Mouse (Mus musculus) liver (tissue): ENCODE data around the gene Fbp1.
"Not testable (repeated sequence)": the region's sequence is repeated elsewhere in the genome, so short reads cannot be mapped to it uniquely, and the experiment has no call there.

Experiments
- DNase-seq: peaks from one replicate; pipeline ENCODE4 v3.0.0-alpha.2; 2020; ENCODE audit warnings: mixed read lengths

The Fbp1 gene

GRCm38 (mm10) chr13:62883925-62884324, 4.2 kb downstream of the Fbp1 start:
- DNase-seq = no peak

DNA sequence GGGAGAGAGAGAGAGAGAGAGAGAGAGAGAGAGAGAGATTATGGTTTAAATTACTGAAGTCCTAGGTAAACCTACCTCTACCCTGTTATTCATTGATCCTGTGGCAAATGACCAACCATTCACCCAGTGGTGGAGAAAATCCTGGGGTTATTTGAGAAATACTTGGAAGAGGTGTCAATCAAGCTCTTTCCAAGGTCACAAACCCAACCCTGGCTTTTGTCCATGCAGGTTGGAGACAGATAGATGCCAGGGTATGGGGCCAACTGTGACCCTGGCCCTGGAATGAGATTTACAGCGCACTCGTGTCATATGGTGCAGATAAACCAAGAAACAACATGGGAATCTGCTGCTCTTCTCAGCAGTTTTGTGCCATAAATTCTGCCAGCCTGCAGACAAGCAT, 4.6 kb downstream of the Fbp1 start:
- no peak for DNase-seq

DNA sequence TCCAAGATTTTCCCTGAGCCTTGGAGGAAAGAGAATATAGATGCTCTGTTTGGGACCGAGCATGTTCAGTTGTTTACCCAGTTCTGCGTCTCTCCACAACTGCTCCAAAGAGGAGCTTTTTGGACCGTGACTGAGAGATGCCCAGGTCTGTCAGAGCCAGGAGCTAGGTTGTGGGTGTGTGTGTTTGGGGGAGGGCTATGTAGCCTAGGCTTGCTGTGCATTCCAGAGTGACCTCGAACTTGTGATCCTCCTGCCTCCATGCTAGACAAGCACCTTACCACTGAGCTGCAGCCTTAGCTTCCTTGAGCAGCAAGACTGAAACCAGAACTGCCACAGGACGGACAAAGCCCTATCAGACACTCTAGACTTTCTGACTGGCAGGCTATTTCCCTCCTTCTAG, 5.2 kb downstream of the Fbp1 start:
- DNase-seq = no peak

GRCm38 (mm10) chr13:62881336-62881735, 6.7 kb downstream of the Fbp1 start:
- DNase-seq = no peak

DNA sequence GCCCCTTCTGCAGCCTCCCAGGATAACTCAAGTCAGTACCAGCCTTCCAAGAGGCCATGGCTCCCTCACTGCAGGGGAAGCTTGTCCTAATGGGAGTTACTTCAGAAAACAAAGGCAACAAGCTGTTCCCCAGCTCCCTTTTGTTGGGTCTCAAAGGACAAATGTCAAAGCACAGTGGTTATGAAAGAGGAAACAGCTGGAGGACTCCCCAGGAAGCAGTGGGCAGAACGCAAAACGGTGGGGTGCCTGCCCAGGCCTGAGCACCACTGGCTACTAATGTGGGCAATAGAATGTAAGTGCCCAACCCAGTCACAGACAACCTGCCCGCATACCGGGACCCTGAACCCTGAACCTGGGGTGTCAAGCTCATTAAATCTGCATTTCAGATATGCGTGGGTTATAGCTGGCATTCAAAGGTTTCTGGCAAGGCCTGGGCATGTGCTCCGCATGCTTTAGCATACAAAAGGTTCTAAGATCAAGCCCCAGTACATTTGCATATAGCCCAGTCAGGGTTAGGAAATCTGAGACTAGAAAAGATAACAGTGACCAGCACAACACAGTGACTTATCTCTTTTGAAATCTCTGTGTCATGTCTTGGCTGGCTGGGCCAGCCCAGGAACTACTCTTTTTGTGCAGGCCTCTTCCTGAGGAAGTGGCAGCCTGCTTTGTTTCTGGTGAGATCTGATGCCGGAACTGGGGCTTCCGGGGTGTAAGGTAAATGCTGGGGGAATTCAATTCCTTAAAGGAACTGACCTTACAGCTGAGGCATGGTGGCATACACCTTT, 8.1 kb downstream of the Fbp1 start:
- DNase-seq = no peak

- DNase-seq = no peak
Measured at GRCm38 (mm10) chr13:62879411-62879810, 8.7 kb downstream of the Fbp1 start.

DNA sequence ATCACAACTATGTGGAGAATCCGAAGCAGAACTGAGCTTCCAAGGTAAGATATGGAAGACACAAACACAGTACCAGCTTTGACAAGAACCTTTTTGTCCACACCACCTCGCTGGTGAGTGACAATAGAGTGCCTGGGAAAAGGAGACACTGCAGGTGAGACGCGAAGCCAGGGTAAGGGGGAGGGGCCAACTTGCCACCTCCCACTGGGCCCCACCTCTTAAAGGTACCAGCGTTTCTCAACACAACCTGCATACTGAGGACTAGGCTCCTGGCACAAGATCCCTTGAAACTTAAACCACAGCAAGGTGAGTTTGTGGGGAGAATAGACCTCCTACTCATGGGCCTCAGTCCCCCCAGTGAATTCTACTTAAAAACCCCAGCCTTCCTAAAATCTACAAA, 10.8 kb downstream of the Fbp1 start:
- DNase-seq = no peak

DNA sequence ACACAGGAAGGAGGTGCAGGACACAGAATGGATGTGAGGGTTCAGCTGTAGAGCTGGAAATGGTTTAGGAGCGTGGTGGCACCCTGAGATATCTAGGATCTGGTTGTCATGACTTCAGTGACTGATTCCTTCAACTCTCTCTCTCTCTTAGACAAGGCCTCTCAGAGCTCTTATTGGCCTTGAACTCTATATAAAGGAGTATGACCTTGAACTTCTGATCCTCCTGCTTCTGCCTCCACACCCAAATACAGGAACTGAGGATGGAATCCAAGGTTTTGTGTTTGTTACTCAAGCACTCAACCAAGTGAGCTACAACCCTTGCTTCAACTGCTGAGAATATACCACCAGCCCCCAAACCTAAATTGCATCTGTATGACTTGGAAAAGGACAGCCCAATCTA, 12.0 kb downstream of the Fbp1 start:
- no peak for DNase-seq

DNA sequence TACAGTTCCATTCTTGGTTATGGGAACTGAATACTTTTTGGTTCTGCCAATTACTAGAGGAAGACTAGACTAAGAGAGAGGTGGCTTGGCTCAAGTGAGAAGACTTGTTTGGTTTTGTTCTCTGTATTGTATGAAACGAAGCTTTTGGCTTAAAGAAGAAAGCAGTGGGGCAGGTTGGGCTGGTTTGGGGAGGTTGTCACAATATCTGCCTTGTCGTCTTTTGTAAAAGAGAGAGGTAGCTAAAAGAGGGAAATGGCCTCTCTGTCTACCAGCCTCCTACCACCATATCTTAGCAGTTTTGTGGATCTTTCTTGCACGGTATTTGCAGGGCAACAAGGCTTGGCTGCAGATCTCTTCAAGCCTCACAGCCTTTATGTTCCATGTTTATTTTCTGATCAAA, 15.8 kb downstream of the Fbp1 start:
- no peak for DNase-seq

DNA sequence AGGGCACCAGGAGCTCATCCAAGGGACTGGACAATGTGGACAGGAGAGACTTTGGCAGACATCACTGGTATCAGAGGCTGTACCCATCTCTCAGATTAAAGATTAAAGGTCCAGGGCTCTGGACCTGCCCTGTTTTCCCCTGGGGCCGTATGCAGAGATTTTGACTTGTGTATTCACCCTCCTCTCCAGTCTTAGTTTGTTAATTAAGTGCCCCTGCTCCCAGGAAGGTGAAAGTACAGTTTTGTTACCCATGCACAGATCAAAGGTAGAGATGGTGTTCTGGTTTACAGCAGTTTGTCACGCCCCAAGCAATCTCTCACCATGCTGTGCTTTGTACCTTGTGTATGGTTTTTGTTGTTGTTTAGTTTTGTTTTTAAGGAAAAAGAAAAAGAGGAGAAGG, 17.5 kb downstream of the Fbp1 start:
- DNase-seq = no peak

DNA sequence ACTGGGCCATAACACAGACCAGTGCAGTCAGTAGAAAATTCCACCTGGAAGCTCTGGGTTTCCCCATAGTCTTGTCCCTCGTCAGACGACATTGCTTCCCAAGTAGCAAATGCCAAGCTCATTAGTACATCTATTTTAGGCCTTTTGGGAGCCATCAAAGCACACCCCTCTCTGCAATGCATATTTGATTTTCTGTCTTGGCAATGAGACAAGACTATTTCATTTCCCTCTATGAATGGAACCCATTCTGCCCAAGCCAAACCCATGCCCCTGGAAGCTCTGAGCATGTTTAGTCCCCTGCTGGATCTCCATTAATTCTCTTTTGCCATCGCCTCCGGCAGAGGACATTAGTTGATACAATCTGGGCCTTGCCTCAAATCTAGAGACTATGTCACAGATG, 21.3 kb downstream of the Fbp1 start:
- DNase-seq = no peak

DNA sequence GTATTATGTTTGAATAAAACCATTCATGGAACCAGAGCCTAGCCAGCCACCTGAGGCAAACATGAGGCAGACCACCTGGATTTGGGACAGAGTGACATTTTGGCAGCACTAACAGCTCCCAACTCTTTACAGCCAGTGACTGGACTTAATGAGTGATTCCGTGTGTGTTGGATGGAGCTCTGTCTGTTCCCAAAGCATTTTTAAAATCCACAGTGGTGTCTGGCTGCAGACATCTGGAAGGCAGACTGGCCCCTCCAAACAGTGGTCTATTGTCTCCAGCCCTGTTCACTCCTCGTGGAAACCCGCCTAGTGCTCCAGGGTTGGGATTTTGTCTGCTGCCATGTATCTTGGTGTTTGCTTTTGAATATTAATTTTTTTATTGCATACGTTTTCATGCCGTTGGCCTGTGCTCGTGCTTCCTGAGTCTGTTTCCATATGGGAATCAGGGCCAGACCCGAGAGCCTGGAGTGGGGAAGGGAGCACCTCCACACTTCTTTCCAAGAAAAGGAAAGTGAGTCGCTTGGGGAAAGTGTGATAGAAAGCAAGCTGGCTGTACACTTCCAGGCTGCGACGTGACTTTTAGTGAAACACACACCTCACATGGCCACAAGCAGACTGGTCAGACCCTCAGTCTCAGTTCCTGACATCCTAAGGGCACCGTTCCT, 22.3 kb downstream of the Fbp1 start:
- no peak for DNase-seq

DNA sequence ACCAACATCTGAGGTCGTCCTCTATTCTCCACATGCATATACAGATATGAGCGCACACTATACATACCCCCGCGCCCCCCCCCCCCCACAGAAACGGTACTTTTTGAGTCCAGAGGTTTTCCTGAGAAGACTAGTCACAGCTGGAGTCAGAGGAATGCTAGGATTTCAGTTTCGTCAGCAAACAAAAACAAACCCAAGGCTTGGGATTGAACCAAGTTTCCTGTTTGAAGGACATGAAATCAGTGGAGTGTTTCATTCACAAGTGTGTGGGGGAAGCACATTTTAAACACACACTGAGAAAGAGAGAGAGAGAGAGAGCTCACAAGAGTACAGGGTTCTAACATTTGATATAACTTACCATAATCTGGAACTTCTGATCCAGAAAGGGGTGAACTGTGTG, 24.3 kb downstream of the Fbp1 start:
- no peak for DNase-seq

GRCm38 (mm10) chr13:62862875-62863274, 25.2 kb downstream of the Fbp1 start:
- DNase-seq = no peak

- no peak for DNase-seq
Measured at GRCm38 (mm10) chr13:62860068-62860467, 28.0 kb downstream of the Fbp1 start.

- DNase-seq = not testable (repeated sequence)
Measured at GRCm38 (mm10) chr13:62859251-62859650, 28.8 kb downstream of the Fbp1 start.

GRCm38 (mm10) chr13:62857941-62858915, 29.9 kb downstream of the Fbp1 start, which contains the start of gene Fbp2:
Gene Fbp2 (minus strand): TSS chr13:62858422.
- no peak for DNase-seq

DNA sequence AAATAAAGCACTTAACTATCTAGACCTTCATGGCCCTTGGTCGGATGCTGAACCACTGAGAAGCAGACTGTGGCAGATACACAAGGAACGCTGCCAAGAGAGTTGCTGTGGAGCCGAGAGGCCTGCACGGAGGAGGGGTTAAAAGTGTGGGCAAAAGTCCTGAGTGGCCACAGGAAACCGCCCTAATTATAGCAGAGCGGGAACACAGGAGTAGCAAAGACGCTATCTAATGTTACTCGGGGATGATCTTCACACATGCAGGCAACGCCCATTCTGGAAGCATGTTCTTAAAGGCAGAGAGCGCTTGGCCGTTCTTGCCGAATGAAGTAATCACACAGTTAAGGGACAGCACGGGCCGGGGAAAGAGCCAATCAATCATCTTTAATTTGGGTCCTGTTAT, 31.2 kb downstream of the Fbp1 start:
- DNase-seq = no peak

- DNase-seq = peak; percentile 77
Measured at GRCm38 (mm10) chr13:62856305-62856675, 31.8 kb downstream of the Fbp1 start.

DNA sequence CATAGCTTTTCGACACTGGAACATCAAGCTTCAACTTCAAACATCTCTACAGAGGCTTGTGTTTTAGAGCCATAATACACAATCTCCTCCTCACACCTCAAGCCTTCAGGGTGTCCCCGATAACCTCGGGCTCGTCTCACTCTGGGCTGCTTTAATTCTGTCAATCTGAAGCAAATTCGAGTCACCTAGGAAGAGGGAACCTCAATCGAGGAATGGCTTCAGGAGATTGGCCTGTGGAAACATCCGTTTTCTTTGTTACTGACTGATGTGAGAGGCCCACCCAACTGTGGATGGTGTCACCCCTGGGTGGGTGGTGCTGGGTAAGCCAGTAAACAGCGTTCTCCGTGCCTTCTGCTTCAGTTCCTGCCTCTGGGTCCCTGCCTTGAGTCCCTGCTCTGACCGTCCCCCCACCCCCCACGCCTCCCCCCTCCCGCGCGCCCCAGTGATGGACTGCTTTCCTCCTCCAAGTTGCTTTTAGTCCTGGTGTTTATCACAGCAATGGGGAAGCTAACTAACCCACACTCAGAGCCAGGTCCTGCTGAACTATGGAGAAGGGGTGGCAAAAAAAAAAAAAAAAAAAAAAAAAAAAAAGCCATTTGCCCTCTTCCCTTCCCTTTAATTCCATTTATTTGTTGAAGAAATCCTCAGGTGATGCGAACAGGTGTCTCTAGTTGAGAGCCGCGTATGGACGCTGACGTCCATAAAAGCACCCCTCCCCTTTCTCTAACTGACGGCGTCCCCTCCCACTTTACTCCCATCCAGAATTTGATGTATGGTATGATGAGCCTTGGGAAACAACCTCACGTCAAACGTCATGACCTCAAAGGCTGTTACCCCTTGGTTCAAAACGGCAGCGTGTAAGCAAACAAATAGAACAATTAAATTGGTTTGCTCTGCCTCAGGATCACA, 32.4 kb downstream of the Fbp1 start:
- DNase-seq = no peak

- DNase-seq = peak; percentile 71
Measured at GRCm38 (mm10) chr13:62854666-62855065, 33.4 kb downstream of the Fbp1 start.

DNA sequence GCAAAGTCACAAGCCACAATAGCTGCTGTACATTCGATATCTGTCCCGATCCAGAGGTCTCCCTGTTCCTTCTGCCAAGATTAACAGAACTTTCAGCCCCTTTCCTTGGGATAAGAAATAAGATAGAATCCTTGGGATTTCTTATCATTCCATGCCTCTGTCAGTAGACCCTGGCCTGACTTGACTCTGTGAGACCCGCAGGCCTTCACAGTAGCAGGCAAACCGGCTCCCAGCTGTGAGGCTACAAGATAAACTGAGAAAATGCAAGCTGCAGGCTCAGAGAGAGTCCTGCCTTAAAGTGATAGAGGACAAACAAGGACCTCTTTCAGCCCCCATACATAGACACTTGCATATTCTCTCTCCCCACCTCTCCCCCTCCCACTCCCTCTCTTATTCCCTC, 54.7 kb downstream of the Fbp1 start:
- DNase-seq = no peak
